Mouse (Mus musculus) heart, postnatal 10 days (tissue): ENCODE results near the gene Clns1a. TPM values are rescaled to one million over a fixed set of nuclear protein-coding genes. Genes with fewer than 3 reads are reported as not detected.

Source experiments
- DNase-seq, 2 experiments: peaks; one replicate each; pipeline ENCODE4 v3.0.0; 2021
- intact Hi-C: fragments of 180-260 bp; cut with DNase I; formaldehyde crosslinking; loops from one replicate; pipeline ENCODE4 v1.15.1; 2025
- total RNA-seq, 2 experiments: library from RNA; stranded (reverse); gene quantifications; 2 replicates each; pipeline ENCODE4 v1.2.3; 2021

Gene Clns1a
- total RNA-seq, 2 experiments from 2014 or later, result 33.3 to 40.5 TPM

GRCm38 (mm10) chr7:97756967-97757881 is 60.8 kb downstream of the Clns1a start:
- intact Hi-C loops, result no loop called here
- DNase-seq, result no peak

- DNase-seq, result no peak
- intact Hi-C loops, result no loop called here
Observed at GRCm38 (mm10) chr7:97764591-97764990, 68.2 kb downstream of the Clns1a start.

- DNase-seq, result peak; percentile 36 to 39
- intact Hi-C loops, result no loop called here
Observed at GRCm38 (mm10) chr7:97765181-97765962, 68.9 kb downstream of the Clns1a start.

- DNase-seq, result no peak
- intact Hi-C loops, result no loop called here
Observed at GRCm38 (mm10) chr7:97765963-97766347, 69.5 kb downstream of the Clns1a start.

DNA sequence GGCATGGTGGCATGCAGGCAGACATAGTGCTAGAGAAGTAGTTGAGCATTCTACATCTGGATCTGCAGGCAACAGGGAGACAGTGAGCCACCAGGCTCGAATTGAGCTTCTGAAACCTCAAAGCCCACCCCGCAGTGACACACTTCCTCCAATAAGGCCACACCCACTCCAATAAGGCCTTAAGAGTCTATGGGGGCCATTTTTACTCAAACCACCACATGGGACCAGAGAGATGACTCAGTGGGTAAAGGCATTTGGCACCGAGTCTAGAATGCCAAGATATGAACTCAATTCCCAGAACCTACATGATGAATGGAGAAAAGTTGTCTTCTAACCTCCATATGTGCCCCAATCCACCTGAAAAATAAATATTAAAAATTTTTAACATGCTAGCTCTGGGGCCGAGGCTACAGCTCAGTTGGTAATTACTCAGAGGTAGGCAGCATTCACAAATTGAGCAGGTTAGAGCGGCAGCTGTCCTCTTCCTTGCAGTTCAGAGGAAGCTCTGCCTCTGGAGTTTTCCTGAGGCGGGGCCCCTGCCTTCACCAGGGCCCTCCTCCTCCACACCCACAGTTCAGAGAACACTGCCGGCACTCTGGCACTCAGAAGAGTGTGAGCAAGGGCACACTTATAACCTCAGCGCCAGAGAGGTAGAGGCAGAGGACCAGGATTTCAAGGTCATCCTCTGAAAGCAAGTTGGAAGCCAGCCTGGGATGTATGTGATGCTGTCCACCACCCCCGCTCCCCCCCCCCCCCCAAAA is 70.2 kb downstream of the Clns1a start:
- no peak for DNase-seq
- intact Hi-C loops, result no loop called here

DNA sequence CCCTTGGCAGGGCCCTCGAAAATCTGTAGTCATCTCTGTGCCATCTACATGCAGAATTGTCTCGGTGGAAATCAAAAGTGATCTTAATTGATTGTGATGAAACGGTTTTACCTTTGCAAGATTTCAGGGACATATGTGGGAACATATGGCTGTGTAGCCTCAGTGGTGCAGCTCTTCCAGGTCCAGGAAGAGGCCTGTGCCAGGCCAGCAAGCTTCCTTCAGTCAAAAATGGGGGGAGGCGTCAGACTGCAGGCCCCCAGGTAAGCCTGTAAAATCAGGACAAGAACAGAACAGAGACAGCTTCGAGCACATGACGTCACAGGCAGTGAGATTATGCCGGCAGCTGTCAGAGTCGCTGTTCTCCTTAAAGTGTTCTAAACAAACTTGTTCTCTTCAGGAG is 71.4 kb downstream of the Clns1a start:
- intact Hi-C loops, result no loop called here
- no peak for DNase-seq

DNA sequence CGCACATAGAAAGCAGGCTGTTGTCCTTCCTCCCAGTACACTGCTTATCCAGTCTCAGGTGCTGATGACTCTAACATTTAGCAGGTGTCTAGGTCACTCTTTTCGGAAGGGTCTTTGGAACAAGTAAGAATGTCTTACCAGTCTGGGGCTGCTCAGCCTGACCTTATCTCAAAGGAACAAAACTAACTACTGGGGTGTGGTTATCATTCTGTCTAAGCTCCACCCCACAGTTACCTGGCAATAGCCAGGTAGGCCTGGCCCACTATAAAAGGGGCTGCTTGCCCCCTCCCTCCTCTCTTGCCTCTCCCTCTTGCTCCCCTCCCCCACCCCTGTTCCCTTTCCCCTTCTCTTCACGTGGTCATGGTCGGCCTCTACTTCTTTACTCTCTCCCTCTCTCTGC is 72.6 kb downstream of the Clns1a start:
- no peak for DNase-seq
- intact Hi-C loops, result no loop called here

Other genes with a start within 250 kb of the Clns1a start
- under 1 TPM; 0.31 to 0.37 TPM for gene Kctd14, start 245.3 kb upstream of the Clns1a start, total RNA-seq
- 10 to 100 TPM; 46.6 to 52.4 TPM for gene Ints4, start 215.7 kb upstream of the Clns1a start, total RNA-seq
- 10 to 100 TPM; 41.8 to 53.9 TPM for gene Aamdc, start 117.1 kb upstream of the Clns1a start, total RNA-seq
- 10 to 100 TPM; 17.0 to 20.0 TPM for gene Rsf1, start 116.7 kb upstream of the Clns1a start, total RNA-seq
- gene Aqp11, start 41.7 kb downstream of the Clns1a start, total RNA-seq, result 1 to 10 TPM; 1.1 to 1.4 TPM
- gene Pak1, start 91.9 kb downstream of the Clns1a start, total RNA-seq, result 1 to 10 TPM in 1 of 2 experiments, under 1 TPM in 1; 0.72 to 1.8 TPM
- not detected for gene Gdpd4, start 223.3 kb downstream of the Clns1a start, total RNA-seq